Mouse (Mus musculus): ENCODE results near the gene Cracr2a.
"Not testable (repeated sequence)": the region's sequence is repeated elsewhere in the genome, so short reads cannot be mapped to it uniquely, and the experiment has no call there.

DNA sequence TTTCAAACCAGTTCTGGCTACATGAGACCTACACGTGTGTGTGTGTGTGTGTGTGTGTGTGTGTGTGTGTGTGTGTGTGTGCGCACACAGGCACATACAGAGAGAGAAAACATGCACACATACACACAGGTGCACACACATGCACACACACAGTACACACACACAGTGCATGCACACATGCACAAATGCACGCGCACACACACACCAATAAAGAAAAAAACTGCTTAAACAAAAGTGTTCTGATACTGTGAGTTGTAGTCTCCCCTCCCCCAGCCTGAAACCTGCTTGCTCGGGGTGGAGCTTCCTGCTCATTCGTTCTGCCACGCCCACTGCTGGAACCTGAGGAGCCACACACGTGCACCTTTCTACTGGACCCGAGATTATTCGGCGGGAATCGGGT, 47.4 kb upstream of the Cracr2a start:
- not testable (repeated sequence) for TF ChIP-seq CTCF (IDR thresholded peaks at IDR 0.05; ENCODE audit: control insufficient read depth, insufficient read depth, insufficient read length); MYOG (IDR thresholded peaks at IDR 0.05; ENCODE audit: control insufficient read depth, extremely low read depth, insufficient read length)

Measured in C2C12 (cell line).